Mouse (Mus musculus) spleen, adult 2 months (tissue): ENCODE data around the gene Egln1. TPM values are rescaled to one million over a fixed set of nuclear protein-coding genes. Genes with fewer than 3 reads are reported as not detected.

Source experiments
- DNase-seq, 2 experiments: peaks; one replicate each; pipeline versions ENCODE4 v3.0.0 to v3.0.0-alpha.2; 2012 to 2021; ENCODE audit warnings: low spot score in 2 of 2, low read depth in 1 of 2
- H3K27ac ChIP-seq: fragments of 200-500 bp; 2 replicates; pipeline ENCODE4 v1.5.1; 2012; ENCODE audit warnings: low read length, inconsistent platforms; ENCODE audit not compliant: insufficient read depth
- H3K27me3 ChIP-seq: fragments of 200-500 bp; 2 replicates; pipeline ENCODE4 v1.6.1; 2012; ENCODE audit warnings: mild to moderate bottlenecking, moderate library complexity, low read length, inconsistent platforms; ENCODE audit not compliant: control insufficient read depth, insufficient read depth
- H3K36me3 ChIP-seq: fragments of 200-500 bp; 2 replicates; pipeline ENCODE4 v1.6.1; 2012; ENCODE audit warnings: mild to moderate bottlenecking, low read length, inconsistent platforms; ENCODE audit not compliant: control insufficient read depth, insufficient read depth
- H3K4me1 ChIP-seq: fragments of 200-500 bp; 2 replicates; pipeline ENCODE4 v1.6.1; 2011; ENCODE audit warnings: inconsistent platforms; ENCODE audit not compliant: control insufficient read depth, insufficient read depth, insufficient read length
- H3K4me3 ChIP-seq: fragments of 200-500 bp; 2 replicates; pipeline ENCODE4 v1.5.1; 2011; ENCODE audit warnings: mild to moderate bottlenecking, inconsistent platforms; ENCODE audit not compliant: insufficient read depth, insufficient read length; ENCODE audit errors: extremely low read depth
- CTCF ChIP-seq: fragments of 200-500 bp; IDR thresholded peaks from 2 replicates; pipeline ENCODE4 v1.5.1; 2011; ENCODE audit warnings: mild to moderate bottlenecking, inconsistent platforms; ENCODE audit not compliant: insufficient read depth, insufficient read length, insufficient replicate concordance; ENCODE audit errors: extremely low read depth
- POLR2A ChIP-seq: fragments of 200-500 bp; IDR thresholded peaks from 2 replicates; pipeline ENCODE4 v1.6.1; 2011; ENCODE audit warnings: low read depth, low read length, inconsistent platforms
- WGBS: fragments of 180-500 bp; shearing (Covaris S2); methylation state at CpG from one replicate; pipeline ENCODE4 v1.1.7; 2018; 5-methylcytosine and 5-hydroxymethylcytosine counted together
- polyA plus RNA-seq: library from polyadenylated mRNA; depleted of rRNA; stranded (reverse); fragments of >200 nt; gene quantifications from 2 replicates; pipeline ENCODE4 v1.2.3, GENCODE M21; 2012

Egln1 gene
- polyA plus RNA-seq, 1 experiment: 12.1 TPM

- 90% methylated on average over 26 of the region's 26 CpGs for WGBS
- DNase-seq: no peak
- H3K36me3 ChIP-seq: peaks cover 15% of the 10 kb centered on the region
- H3K27ac ChIP-seq: no peak overlapping the region
- H3K4me1 ChIP-seq: peaks cover 7% of the 10 kb centered on the region; the same call in 1 of the 2 replicates
- H3K4me3 ChIP-seq: peak overlapping the region; percentile 99
- TF ChIP-seq POLR2A: no peak
- TF ChIP-seq CTCF: no peak
- H3K27me3 ChIP-seq: no peaks in the 10 kb centered on the region
These were observed 53.0 kb downstream of the Egln1 start for GRCm38 (mm10) chr8:124896010-124896631.

GRCm38 (mm10) chr8:124892596-124892995 lies 56.5 kb downstream of the Egln1 start:
- WGBS: 80% methylated on average over 3 of the region's 3 CpGs
- H3K27ac ChIP-seq: no peak overlapping the region
- no peak for DNase-seq

GRCm38 (mm10) chr8:124888385-124888784 lies 60.7 kb downstream of the Egln1 start:
- H3K27me3 ChIP-seq: no peaks in the 10 kb centered on the region
- WGBS: 86% methylated on average over 5 of the region's 5 CpGs
- no peak for DNase-seq
- H3K4me3 ChIP-seq: no peak overlapping the region
- no peak for TF ChIP-seq POLR2A
- no peak for TF ChIP-seq CTCF
- peaks cover 23% of the 10 kb centered on the region for H3K36me3 ChIP-seq
- H3K27ac ChIP-seq: no peak overlapping the region
- no peaks in the 10 kb centered on the region for H3K4me1 ChIP-seq

More at GRCm38 (mm10) chr8:124892596-124892995, 56.5 kb downstream of the Egln1 start:
- H3K27me3 ChIP-seq: no peaks in the 10 kb centered on the region
- no peak overlapping the region for H3K4me3 ChIP-seq
- peaks cover 18% of the 10 kb centered on the region for H3K36me3 ChIP-seq
- TF ChIP-seq CTCF (no peak), POLR2A (no peak)
- no peaks in the 10 kb centered on the region; the same call in 1 of the 2 replicates for H3K4me1 ChIP-seq

- TF ChIP-seq CTCF (no peak), POLR2A (no peak)
- Histone ChIP-seq H3K4me1 (no peaks in the 10 kb centered on the region), H3K36me3 (peaks cover 65% of the 10 kb centered on the region), H3K27ac (no peak overlapping the region), H3K27me3 (no peaks in the 10 kb centered on the region), H3K4me3 (no peak overlapping the region)
- DNase-seq: no peak
- whole genome bisulfite sequencing: 85% methylated on average over 10 of the region's 10 CpGs
These were observed 70.1 kb downstream of the Egln1 start for GRCm38 (mm10) chr8:124878946-124879526.

GRCm38 (mm10) chr8:124878141-124878540 lies 71.0 kb downstream of the Egln1 start:
- 88% methylated on average over 5 of the region's 5 CpGs for WGBS
- no peaks in the 10 kb centered on the region for H3K4me1 ChIP-seq
- H3K36me3 ChIP-seq: peaks cover 66% of the 10 kb centered on the region
- no peaks in the 10 kb centered on the region for H3K27me3 ChIP-seq
- TF ChIP-seq POLR2A: no peak
- H3K27ac ChIP-seq: no peak overlapping the region
- no peak for DNase-seq
- H3K4me3 ChIP-seq: no peak overlapping the region

- Histone ChIP-seq H3K4me1 (no peaks in the 10 kb centered on the region), H3K36me3 (peaks cover 42% of the 10 kb centered on the region), H3K4me3 (no peak overlapping the region), H3K27me3 (no peaks in the 10 kb centered on the region), H3K27ac (no peak overlapping the region)
- DNase-seq: no peak
- WGBS: 90% methylated on average over 5 of the region's 5 CpGs
- TF ChIP-seq POLR2A (no peak), CTCF (no peak)
These were observed 76.4 kb downstream of the Egln1 start for GRCm38 (mm10) chr8:124872690-124873089.

- H3K4me3 ChIP-seq: no peak overlapping the region
- no peak for TF ChIP-seq POLR2A
- no peak for TF ChIP-seq CTCF
These were observed 77.0 kb downstream of the Egln1 start for GRCm38 (mm10) chr8:124872081-124872480.

More at GRCm38 (mm10) chr8:124872081-124872480, 77.0 kb downstream of the Egln1 start:
- Histone ChIP-seq H3K27me3 (no peaks in the 10 kb centered on the region), H3K27ac (no peak overlapping the region), H3K36me3 (peaks cover 40% of the 10 kb centered on the region), H3K4me1 (no peaks in the 10 kb centered on the region)
- 98% methylated on average over 7 of the region's 7 CpGs for WGBS
- no peak for DNase-seq
